Mouse (Mus musculus): ENCODE results near the gene Parp4.

The Parp4 gene

GRCm38 (mm10) chr14:56575416-56575815 lies at the start of gene Parp4, which contains the start of gene Cenpj:
Gene Parp4, plus strand, starts transcription at chr14:56575619.
Gene Cenpj, minus strand, starts transcription at chr14:56575425.
- peak; percentile 66 for DNase-seq (ENCODE audit: low spot score)

- no peak for DNase-seq (ENCODE audit: low spot score)
Measured at GRCm38 (mm10) chr14:56530788-56531187, 44.6 kb upstream of the Parp4 start.

GRCm38 (mm10) chr14:56544946-56545345 lies 30.5 kb upstream of the Parp4 start:
- DNase-seq (ENCODE audit: low spot score) = no peak

GRCm38 (mm10) chr14:56545491-56545890 lies 29.9 kb upstream of the Parp4 start:
- no peak for DNase-seq (ENCODE audit: low spot score)

- DNase-seq (ENCODE audit: low spot score) = no peak
Measured at GRCm38 (mm10) chr14:56550960-56551359, 24.5 kb upstream of the Parp4 start.

- DNase-seq (ENCODE audit: low spot score) = no peak
Measured at GRCm38 (mm10) chr14:56552924-56553323, 22.5 kb upstream of the Parp4 start.

- no peak for DNase-seq (ENCODE audit: low spot score)
Measured at GRCm38 (mm10) chr14:56553331-56553730, 22.1 kb upstream of the Parp4 start.

- no peak for DNase-seq (ENCODE audit: low spot score)
Measured at GRCm38 (mm10) chr14:56554716-56555115, 20.7 kb upstream of the Parp4 start.

- DNase-seq (ENCODE audit: low spot score) = no peak
Measured at GRCm38 (mm10) chr14:56559134-56559533, 16.3 kb upstream of the Parp4 start.

- DNase-seq (ENCODE audit: low spot score) = no peak
Measured at GRCm38 (mm10) chr14:56567476-56567875, 7.9 kb upstream of the Parp4 start.

GRCm38 (mm10) chr14:56569041-56569440 lies 6.4 kb upstream of the Parp4 start:
- DNase-seq (ENCODE audit: low spot score) = no peak

- DNase-seq (ENCODE audit: low spot score) = peak; percentile 98
Measured at GRCm38 (mm10) chr14:56571310-56572093, 3.9 kb upstream of the Parp4 start.

- DNase-seq (ENCODE audit: low spot score) = no peak
Measured at GRCm38 (mm10) chr14:56572546-56572945, 2.9 kb upstream of the Parp4 start.

GRCm38 (mm10) chr14:56575969-56576901 lies 816 bp downstream of the Parp4 start:
- DNase-seq (ENCODE audit: low spot score) = peak; percentile 3

GRCm38 (mm10) chr14:56579011-56579410 lies 3.6 kb downstream of the Parp4 start:
- no peak for DNase-seq (ENCODE audit: low spot score)

GRCm38 (mm10) chr14:56581117-56581516 lies 5.7 kb downstream of the Parp4 start:
- no peak for DNase-seq (ENCODE audit: low spot score)

- DNase-seq (ENCODE audit: low spot score) = no peak
Measured at GRCm38 (mm10) chr14:56582294-56582693, 6.9 kb downstream of the Parp4 start.

- no peak for DNase-seq (ENCODE audit: low spot score)
Measured at GRCm38 (mm10) chr14:56592191-56592590, 16.8 kb downstream of the Parp4 start.

GRCm38 (mm10) chr14:56594811-56595210 lies 19.4 kb downstream of the Parp4 start:
- no peak for DNase-seq (ENCODE audit: low spot score)

GRCm38 (mm10) chr14:56598759-56599158 lies 23.3 kb downstream of the Parp4 start:
- DNase-seq (ENCODE audit: low spot score) = peak; percentile 69

- DNase-seq (ENCODE audit: low spot score) = no peak
Measured at GRCm38 (mm10) chr14:56602069-56602468, 26.6 kb downstream of the Parp4 start.

GRCm38 (mm10) chr14:56604438-56604837 lies 29.0 kb downstream of the Parp4 start:
- no peak for DNase-seq (ENCODE audit: low spot score)

GRCm38 (mm10) chr14:56605136-56605535 lies 29.7 kb downstream of the Parp4 start:
- no peak for DNase-seq (ENCODE audit: low spot score)

Measured in retina, embryonic 14.5 days (tissue).